Mouse (Mus musculus) MEL (cell line): ENCODE data around the gene Mettl23. TPM values are rescaled to one million over a fixed set of nuclear protein-coding genes. Genes with fewer than 3 reads are reported as not detected.

Experiments
- DNase-seq: peaks from one replicate; pipeline ENCODE4 v3.0.0; 2011; ENCODE audit warnings: low read depth, low spot score
- H3K27ac ChIP-seq: 2 replicates; pipeline ENCODE4 v1.5.1; 2012; ENCODE audit warnings: low read depth, mild to moderate bottlenecking, control low read depth, low read length, moderate library complexity; ENCODE audit not compliant: control insufficient read depth
- H3K27me3 ChIP-seq, 2 experiments: fragments of 150-350 bp in 1 of 2; sonication (generic) in 1 of 2; 2 replicates each; pipeline ENCODE4 v1.6.1; 2012; ENCODE audit warnings: low read length in 2 of 2, mild to moderate bottlenecking in 2 of 2, improper control_type of control experiment in 1 of 2, moderate library complexity in 1 of 2; ENCODE audit not compliant: insufficient read depth in 2 of 2, control insufficient read depth in 1 of 2
- H3K36me3 ChIP-seq, 2 experiments: 2 replicates each; pipeline ENCODE4 v1.6.1; 2012 to 2014; ENCODE audit warnings: low read length in 2 of 2, improper control_type of control experiment in 1 of 2, inconsistent platforms in 1 of 2, mild to moderate bottlenecking in 1 of 2; ENCODE audit not compliant: insufficient read depth in 2 of 2, control insufficient read depth in 1 of 2
- H3K4me1 ChIP-seq, 2 experiments: fragments of 150-350 bp in 1 of 2; sonication (generic) in 1 of 2; 2 replicates each; pipeline ENCODE4 v1.6.1; 2012; ENCODE audit warnings: low read length in 2 of 2, improper control_type of control experiment in 1 of 2, mild to moderate bottlenecking in 1 of 2; ENCODE audit not compliant: insufficient read depth in 2 of 2, control insufficient read depth in 1 of 2
- H3K4me3 ChIP-seq, 2 experiments: fragments of 150-350 bp in 1 of 2; sonication (generic) in 1 of 2; 2 replicates each; pipeline ENCODE4 v1.5.1; 2012; ENCODE audit warnings: low read depth in 2 of 2, low read length in 2 of 2, mild to moderate bottlenecking in 2 of 2, moderate library complexity in 2 of 2, control low read depth in 1 of 2, improper control_type of control experiment in 1 of 2; ENCODE audit not compliant: control insufficient read depth in 1 of 2, insufficient read depth in 1 of 2
- H3K79me2 ChIP-seq: 2 replicates; pipeline ENCODE4 v1.6.1; 2012; ENCODE audit warnings: mild to moderate bottlenecking, low read length, moderate library complexity; ENCODE audit not compliant: control insufficient read depth, poor library complexity, insufficient read depth
- H3K9ac ChIP-seq: 2 replicates; pipeline ENCODE4 v1.6.1; 2012; ENCODE audit warnings: low read depth, mild to moderate bottlenecking, control low read depth, low read length, moderate library complexity; ENCODE audit not compliant: control insufficient read depth, poor library complexity, severe bottlenecking
- H3K9me3 ChIP-seq: fragments of 150-350 bp; sonication (generic); replicated peaks from 2 replicates; pipeline ENCODE4 v1.6.1; 2012; ENCODE audit warnings: mild to moderate bottlenecking, low read length, improper control_type of control experiment, moderate library complexity; ENCODE audit not compliant: insufficient read depth
- BHLHE40 ChIP-seq: IDR thresholded peaks from 2 replicates; pipeline ENCODE4 v1.6.1; 2012; ENCODE audit warnings: low read depth, mild to moderate bottlenecking, inconsistent platforms, low read length, improper control_type of control experiment, borderline replicate concordance
- CHD1 ChIP-seq: IDR thresholded peaks from 2 replicates; pipeline ENCODE4 v1.6.1; 2012; ENCODE audit warnings: low read depth, mild to moderate bottlenecking, inconsistent platforms, low read length, improper control_type of control experiment
- CHD2 ChIP-seq: IDR thresholded peaks from 2 replicates; pipeline ENCODE4 v1.6.1; 2011; ENCODE audit warnings: low read length, improper control_type of control experiment
- CTCF ChIP-seq, 3 experiments: IDR thresholded peaks in 2 of 3; conservative IDR thresholded peaks in 1 of 3; 2 replicates each; pipeline ENCODE4 v1.5.1; 2011 to 2012; ENCODE audit warnings: low read length in 3 of 3, low read depth in 2 of 3, mild to moderate bottlenecking in 2 of 3, improper control_type of control experiment in 1 of 3, inconsistent platforms in 1 of 3, mixed read lengths in 1 of 3, moderate library complexity in 1 of 3; ENCODE audit not compliant: control insufficient read depth in 1 of 3, insufficient read depth in 1 of 3, poor library complexity in 1 of 3, severe bottlenecking in 1 of 3
- E2F4 ChIP-seq: IDR thresholded peaks from 2 replicates; pipeline ENCODE4 v1.6.1; 2011; ENCODE audit warnings: low read depth, low read length, improper control_type of control experiment, borderline replicate concordance
- ELF1 ChIP-seq: IDR thresholded peaks from 2 replicates; pipeline ENCODE4 v1.6.1; 2014; ENCODE audit warnings: low read depth, mild to moderate bottlenecking, inconsistent platforms, low read length, improper control_type of control experiment, moderate library complexity
- EP300 ChIP-seq, 2 experiments: IDR thresholded peaks; 2 replicates each; pipeline ENCODE4 v1.6.1; 2011; ENCODE audit warnings: improper control_type of control experiment in 2 of 2, low read length in 2 of 2, low read depth in 1 of 2, mild to moderate bottlenecking in 1 of 2
- ETS1 ChIP-seq: IDR thresholded peaks from 2 replicates; pipeline ENCODE4 v1.6.1; 2012; ENCODE audit warnings: low read depth, mild to moderate bottlenecking, inconsistent platforms, low read length, improper control_type of control experiment, moderate library complexity
- GABPA ChIP-seq: IDR thresholded peaks from 2 replicates; pipeline ENCODE4 v1.6.1; 2012; ENCODE audit warnings: low read depth, mild to moderate bottlenecking, inconsistent platforms, low read length, improper control_type of control experiment, moderate library complexity
- GATA1 ChIP-seq: IDR thresholded peaks from 2 replicates; pipeline ENCODE4 v1.6.1; 2011; ENCODE audit warnings: low read depth, low read length, improper control_type of control experiment
- HCFC1 ChIP-seq: IDR thresholded peaks from 2 replicates; pipeline ENCODE4 v1.6.1; 2012; ENCODE audit warnings: low read depth, mild to moderate bottlenecking, inconsistent platforms, low read length, improper control_type of control experiment, moderate library complexity
- JUND ChIP-seq: IDR thresholded peaks from 2 replicates; pipeline ENCODE4 v1.6.1; 2011; ENCODE audit warnings: low read depth, mild to moderate bottlenecking, improper control_type of control experiment, low read length
- KAT2A ChIP-seq: conservative IDR thresholded peaks from 2 replicates; pipeline ENCODE4 v1.6.1; 2012; ENCODE audit warnings: low read depth, low read length, improper control_type of control experiment, inconsistent platforms
- MAFK ChIP-seq: IDR thresholded peaks from 2 replicates; pipeline ENCODE4 v1.6.1; 2011; ENCODE audit warnings: low read depth, mild to moderate bottlenecking, low read length, improper control_type of control experiment, borderline replicate concordance
- MAX ChIP-seq: IDR thresholded peaks from 2 replicates; pipeline ENCODE4 v1.6.1; 2011; ENCODE audit warnings: low read length, improper control_type of control experiment
- MAZ ChIP-seq: IDR thresholded peaks from 2 replicates; pipeline ENCODE4 v1.6.1; 2012; ENCODE audit warnings: low read depth, mild to moderate bottlenecking, inconsistent platforms, low read length, improper control_type of control experiment
- MEF2A ChIP-seq: IDR thresholded peaks from 2 replicates; pipeline ENCODE4 v1.6.1; 2014; ENCODE audit warnings: low read depth, mild to moderate bottlenecking, inconsistent platforms, low read length, improper control_type of control experiment; ENCODE audit not compliant: poor library complexity, insufficient replicate concordance, severe bottlenecking; ENCODE audit errors: extremely low read depth
- MXI1 ChIP-seq: IDR thresholded peaks from 2 replicates; pipeline ENCODE4 v1.6.1; 2011; ENCODE audit warnings: mild to moderate bottlenecking, low read depth, low read length, improper control_type of control experiment
- MYB ChIP-seq: IDR thresholded peaks from 2 replicates; pipeline ENCODE4 v1.6.1; 2011; ENCODE audit warnings: mild to moderate bottlenecking, low read depth, low read length, improper control_type of control experiment
- MYC ChIP-seq: IDR thresholded peaks from 2 replicates; pipeline ENCODE4 v1.6.1; 2011; ENCODE audit warnings: low read depth, mild to moderate bottlenecking, low read length, improper control_type of control experiment, moderate library complexity
- NELFE ChIP-seq: IDR thresholded peaks from 2 replicates; pipeline ENCODE4 v1.6.1; 2011; ENCODE audit warnings: low read depth, low read length, improper control_type of control experiment
- NRF1 ChIP-seq: IDR thresholded peaks from 2 replicates; pipeline ENCODE4 v1.6.1; 2014; ENCODE audit warnings: low read depth, mild to moderate bottlenecking, inconsistent platforms, low read length, improper control_type of control experiment, moderate library complexity; ENCODE audit not compliant: poor library complexity, insufficient read depth, severe bottlenecking
- POLR2A ChIP-seq, 2 experiments: IDR thresholded peaks; 2 replicates each; pipeline ENCODE4 v1.6.1; 2011 to 2012; ENCODE audit warnings: low read length in 2 of 2, mild to moderate bottlenecking in 2 of 2, control low read depth in 1 of 2, improper control_type of control experiment in 1 of 2, low read depth in 1 of 2, moderate library complexity in 1 of 2; ENCODE audit not compliant: control insufficient read depth in 1 of 2, insufficient read depth in 1 of 2, poor library complexity in 1 of 2
- POLR2AphosphoS2 ChIP-seq: IDR thresholded peaks from 2 replicates; pipeline ENCODE4 v1.6.1; 2011; ENCODE audit warnings: low read length, improper control_type of control experiment
- POLR2AphosphoS5 ChIP-seq: IDR thresholded peaks from 2 replicates; pipeline ENCODE4 v1.6.1; 2012; ENCODE audit warnings: low read depth, borderline replicate concordance, mild to moderate bottlenecking, inconsistent platforms, low read length, moderate library complexity, mixed read lengths
- RAD21 ChIP-seq: IDR thresholded peaks from 2 replicates; pipeline ENCODE4 v1.6.1; 2011; ENCODE audit warnings: mild to moderate bottlenecking, low read depth, low read length, improper control_type of control experiment
- RCOR1 ChIP-seq: IDR thresholded peaks from 2 replicates; pipeline ENCODE4 v1.6.1; 2012; ENCODE audit warnings: low read depth, mild to moderate bottlenecking, inconsistent platforms, low read length, improper control_type of control experiment
- SIN3A ChIP-seq: IDR thresholded peaks from 2 replicates; pipeline ENCODE4 v1.6.1; 2012; ENCODE audit warnings: low read length, improper control_type of control experiment, inconsistent platforms
- SMC3 ChIP-seq: IDR thresholded peaks from 2 replicates; pipeline ENCODE4 v1.6.1; 2011; ENCODE audit warnings: low read depth, low read length, improper control_type of control experiment
- TBP ChIP-seq: IDR thresholded peaks from 2 replicates; pipeline ENCODE4 v1.8.0; 2011; ENCODE audit warnings: low read depth, low read length, improper control_type of control experiment
- TCF12 ChIP-seq: IDR thresholded peaks from 2 replicates; pipeline ENCODE4 v1.6.1; 2014; ENCODE audit warnings: low read depth, mild to moderate bottlenecking, inconsistent platforms, low read length, improper control_type of control experiment, moderate library complexity
- UBTF ChIP-seq: IDR thresholded peaks from 2 replicates; pipeline ENCODE4 v1.6.1; 2012; ENCODE audit warnings: low read depth, mild to moderate bottlenecking, inconsistent platforms, low read length, improper control_type of control experiment, moderate library complexity, borderline replicate concordance; ENCODE audit not compliant: insufficient read depth
- USF1 ChIP-seq: IDR thresholded peaks from 2 replicates; pipeline ENCODE4 v1.6.1; 2014; ENCODE audit warnings: low read depth, mild to moderate bottlenecking, inconsistent platforms, low read length, improper control_type of control experiment, moderate library complexity
- USF2 ChIP-seq, 2 experiments: IDR thresholded peaks; 2 replicates each; pipeline ENCODE4 v1.6.1; 2011 to 2012; ENCODE audit warnings: improper control_type of control experiment in 2 of 2, low read length in 2 of 2, borderline replicate concordance in 1 of 2, inconsistent platforms in 1 of 2, low read depth in 1 of 2, mild to moderate bottlenecking in 1 of 2; ENCODE audit not compliant: insufficient read depth in 1 of 2
- ZC3H11A ChIP-seq: IDR thresholded peaks from 2 replicates; pipeline ENCODE4 v1.6.1; 2012; ENCODE audit warnings: low read depth, mild to moderate bottlenecking, inconsistent platforms, low read length, improper control_type of control experiment
- ZKSCAN1 ChIP-seq: IDR thresholded peaks from 2 replicates; pipeline ENCODE4 v1.6.1; 2012; ENCODE audit warnings: low read depth, mild to moderate bottlenecking, inconsistent platforms, low read length, improper control_type of control experiment, moderate library complexity
- ZMIZ1 ChIP-seq: IDR thresholded peaks from 2 replicates; pipeline ENCODE4 v1.6.1; 2012; ENCODE audit warnings: low read depth, mild to moderate bottlenecking, inconsistent platforms, low read length, improper control_type of control experiment, moderate library complexity
- ZNF384 ChIP-seq: IDR thresholded peaks from 2 replicates; pipeline ENCODE4 v1.6.1; 2012; ENCODE audit warnings: low read depth, mild to moderate bottlenecking, inconsistent platforms, low read length, improper control_type of control experiment
- polyA plus RNA-seq, 2 experiments: library from polyadenylated mRNA; stranded (reverse) in 1 of 2; unstranded in 1 of 2; fragments of >175 nt in 1 of 2; fragments of >200 nt in 1 of 2; gene quantifications; 2 replicates each; pipeline versions ENCODE4 v1.2.1 to v1.2.4; 2012; ENCODE audit warnings: low replicate concordance in 2 of 2, low read depth in 1 of 2; ENCODE audit not compliant: insufficient read length in 2 of 2, insufficient read depth in 1 of 2, missing spikeins in 1 of 2
- total RNA-seq: library from RNA; depleted of rRNA; stranded (reverse); fragments of 300-350 nt; gene quantifications from 2 replicates; pipeline ENCODE4 v1.2.3, GENCODE M21; 2012

Gene Mettl23
- total and polyA plus RNA-seq, 3 experiments = 58.5 to 69.9 TPM; not detected in 1

DNA sequence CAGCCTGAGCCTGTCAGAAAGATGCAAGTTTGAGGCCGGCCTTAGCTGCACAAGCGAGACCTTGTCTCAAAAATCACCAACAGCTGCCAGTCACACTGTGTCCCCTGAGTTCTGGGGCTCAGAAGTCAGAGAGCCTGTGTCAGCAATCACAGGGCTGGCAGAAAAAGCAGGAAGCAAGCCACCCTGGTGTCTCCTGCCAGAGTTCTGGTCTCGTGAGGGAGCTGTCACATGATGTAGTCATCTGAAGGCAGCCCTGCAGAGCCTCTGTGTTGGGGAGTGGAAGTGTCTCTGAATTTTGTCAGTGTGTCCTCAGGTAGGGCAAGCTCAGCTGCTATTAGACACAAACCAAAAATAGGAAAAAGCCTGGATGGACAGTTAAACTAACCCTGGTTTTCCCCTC, 25.1 kb downstream of the Mettl23 start:
- Histone ChIP-seq H3K27me3 (no peaks in the 10 kb centered on the region), H3K4me3 (no peak overlapping the region), H3K9ac (no peak overlapping the region), H3K4me1 (no peaks in the 10 kb centered on the region), H3K27ac (peak overlapping the region; percentile 20; the same call in 1 of the 2 replicates), H3K79me2 (no peaks in the 10 kb centered on the region), H3K9me3 (no peaks in the 10 kb centered on the region), H3K36me3 (no peaks in the 10 kb centered on the region)
- DNase-seq = peak; percentile 24
- TF ChIP-seq USF1 = peak; percentile 90
- TF ChIP-seq ZKSCAN1 = no peak
- no peak for TF ChIP-seq SMC3
- TF ChIP-seq POLR2AphosphoS5 = no peak
- TF ChIP-seq MYB = no peak
- no peak for TF ChIP-seq MXI1
- no peak for TF ChIP-seq CHD1
- TF ChIP-seq ZMIZ1 = no peak
- TF ChIP-seq E2F4 = no peak
- peak; percentile 28; the same call in 1 of the 2 replicates for TF ChIP-seq ETS1
- TF ChIP-seq BHLHE40 = peak; percentile 80
- no peak for TF ChIP-seq POLR2A (IDR thresholded peaks at IDR 0.05; ENCODE audit: control insufficient read depth in 1 of 2, insufficient read depth in 1 of 2, low read depth in 1 of 2, low read length in 2 of 2, poor library complexity in 1 of 2)
- TF ChIP-seq NELFE = no peak
- peak in 1 of 2 experiments; percentile 86; a peak in 2 of 4 replicates for TF ChIP-seq USF2 (IDR thresholded peaks at IDR 0.05; ENCODE audit: borderline replicate concordance in 1 of 2, insufficient read depth in 1 of 2, low read depth in 1 of 2, low read length in 2 of 2)
- peak; percentile 21; the same call in 1 of the 2 replicates for TF ChIP-seq POLR2AphosphoS2
- 0 out of 2 replicates have a peak, but pooled peaks have one; percentile 22 for TF ChIP-seq ELF1
- TF ChIP-seq ZC3H11A = no peak
- TF ChIP-seq EP300 (IDR thresholded peaks at IDR 0.05; ENCODE audit: low read depth in 1 of 2, low read length in 2 of 2) = no peak
- no peak for TF ChIP-seq GATA1
- TF ChIP-seq ZNF384 = no peak
- no peak for TF ChIP-seq TBP
- no peak for TF ChIP-seq NRF1
- no peak for TF ChIP-seq RCOR1
- TF ChIP-seq GABPA = no peak
- no peak for TF ChIP-seq HCFC1
- TF ChIP-seq JUND = no peak
- no peak for TF ChIP-seq CHD2
- no peak for TF ChIP-seq MEF2A
- TF ChIP-seq MAZ = no peak
- TF ChIP-seq SIN3A = no peak; the same call in 1 of the 2 replicates
- TF ChIP-seq UBTF = no peak
- no peak for TF ChIP-seq MAX
- no peak for TF ChIP-seq RAD21
- TF ChIP-seq TCF12 = no peak
- TF ChIP-seq MYC = no peak
- TF ChIP-seq KAT2A = no peak
- TF ChIP-seq MAFK = no peak
- no peak for TF ChIP-seq CTCF (IDR thresholded peaks at IDR 0.05 in 2 of 3, conservative IDR thresholded peaks at IDR 0.05 in 1 of 3; ENCODE audit: control insufficient read depth in 1 of 3, insufficient read depth in 1 of 3, low read depth in 2 of 3, low read length in 3 of 3, poor library complexity in 1 of 3, severe bottlenecking in 1 of 3)
